Mouse (Mus musculus) heart, embryonic 13.5 days (tissue): ENCODE measurements around the gene Vmn1r233. TPM values are rescaled to one million over a fixed set of nuclear protein-coding genes. Genes with fewer than 3 reads are reported as not detected.

ENCODE experiments used
- ATAC-seq: fragments of 200-750 bp; cut with Nextera tagmentation; 2 replicates; pipeline ENCODE4 v1.8.0; 2017; ENCODE audit warnings: moderate TSS enrichment; ENCODE audit not compliant: insufficient number of reproducible peaks, low FRiP score, low TSS enrichment; ENCODE audit errors: extremely low read depth
- H3K27ac ChIP-seq: fragments of 300-500 bp; sonication (generic); replicated peaks from 2 replicates; pipeline ENCODE4 v1.5.1; 2015; ENCODE audit warnings: moderate library complexity, mild to moderate bottlenecking, inconsistent platforms
- H3K27me3 ChIP-seq: fragments of 300-500 bp; sonication (generic); replicated peaks from 2 replicates; pipeline ENCODE4 v1.6.1; 2015; ENCODE audit warnings: mild to moderate bottlenecking, inconsistent platforms
- H3K36me3 ChIP-seq: fragments of 300-500 bp; sonication (generic); 2 replicates; pipeline ENCODE4 v1.6.1; 2015; ENCODE audit warnings: mild to moderate bottlenecking, inconsistent platforms
- H3K4me1 ChIP-seq: fragments of 300-500 bp; sonication (generic); 2 replicates; pipeline ENCODE4 v1.6.1; 2015; ENCODE audit warnings: inconsistent platforms
- H3K4me2 ChIP-seq: fragments of 300-500 bp; sonication (generic); 2 replicates; pipeline ENCODE4 v1.6.1; 2015; ENCODE audit warnings: inconsistent platforms, mild to moderate bottlenecking, moderate library complexity
- H3K4me3 ChIP-seq: fragments of 300-500 bp; sonication (generic); 2 replicates; pipeline ENCODE4 v1.5.1; 2015; ENCODE audit warnings: moderate library complexity, mild to moderate bottlenecking, inconsistent platforms
- H3K9ac ChIP-seq: fragments of 300-500 bp; sonication (generic); 2 replicates; pipeline ENCODE4 v1.6.1; 2015; ENCODE audit warnings: inconsistent platforms, mild to moderate bottlenecking, moderate library complexity
- H3K9me3 ChIP-seq: fragments of 300-500 bp; sonication (generic); 2 replicates; pipeline ENCODE4 v1.6.1; 2016; ENCODE audit warnings: inconsistent platforms
- WGBS: fragments of 180-500 bp; shearing (Covaris S2); methylation state at CpG from one replicate; pipeline ENCODE4 v1.1.7; 2015; ENCODE audit warnings: mixed read lengths; 5-methylcytosine and 5-hydroxymethylcytosine counted together
- polyA plus RNA-seq: library from polyadenylated mRNA; unstranded; fragments of >200 nt; fragmentation: Nextera tagmentation; extraction: Ambion mirVana; gene quantifications from 2 replicates; pipeline ENCODE4 v1.2.1, GENCODE M21; 2015

Vmn1r233 gene
- polyA plus RNA-seq, 1 experiment from 2014 or later, result not detected

GRCm38 (mm10) chr17:20944985-20945891 is 51.0 kb downstream of the Vmn1r233 start, which contains the start of gene Ppp2r1a:
Gene Ppp2r1a (plus strand): TSS chr17:20945311.
- under 1% methylated on average over 69 of the region's 69 CpGs for WGBS
- peak within 1 kb of the TSS; percentile 97 for H3K27ac ChIP-seq
- peaks cover 45% of the 10 kb centered on the region for H3K4me1 ChIP-seq
- ATAC-seq, result peak; percentile 98
- peak within 1 kb of the TSS; percentile 86 for H3K4me3 ChIP-seq
- H3K9ac ChIP-seq, result peak within 1 kb of the TSS; percentile 92
- no peaks in the 10 kb centered on the region for H3K36me3 ChIP-seq
- no peaks in the 10 kb centered on the region for H3K9me3 ChIP-seq
- H3K27me3 ChIP-seq, result no peaks in the 10 kb centered on the region
- H3K4me2 ChIP-seq, result peak within 1 kb of the TSS; percentile 77

- Histone ChIP-seq H3K4me2 (peak overlapping the region; percentile 77), H3K27me3 (no peaks in the 10 kb centered on the region), H3K4me3 (peak overlapping the region; percentile 86), H3K27ac (peak overlapping the region; percentile 95), H3K9me3 (no peaks in the 10 kb centered on the region), H3K4me1 (peaks cover 34% of the 10 kb centered on the region), H3K9ac (peak overlapping the region; percentile 85), H3K36me3 (no peaks in the 10 kb centered on the region)
- ATAC-seq, result no peak
- WGBS, result 59% methylated on average over 3 of the region's 3 CpGs
These were observed 52.0 kb downstream of the Vmn1r233 start for GRCm38 (mm10) chr17:20944226-20944625.

Other genes starting within 250 kb of the Vmn1r233 start
- gene Vmn1r228, start 210.3 kb downstream of the Vmn1r233 start, polyA plus RNA-seq, result not detected in 2 replicates
- not detected in 2 replicates for gene Vmn1r229, start 184.9 kb downstream of the Vmn1r233 start, polyA plus RNA-seq
- not detected in 2 replicates for gene Vmn1r230, start 156.0 kb downstream of the Vmn1r233 start, polyA plus RNA-seq
- not detected in 2 replicates for gene Vmn1r231, start 91.4 kb downstream of the Vmn1r233 start, polyA plus RNA-seq
- not detected in 2 replicates for gene Vmn1r232, start 76.8 kb downstream of the Vmn1r233 start, polyA plus RNA-seq
- 353 and 358 TPM in 2 replicates for gene Ppp2r1a, start 51.2 kb downstream of the Vmn1r233 start, polyA plus RNA-seq
- gene Zfp160, start 12.4 kb upstream of the Vmn1r233 start, polyA plus RNA-seq, result 8.0 and 10.4 TPM in 2 replicates
- not detected in 2 replicates for gene Vmn1r234, start 229.6 kb upstream of the Vmn1r233 start, polyA plus RNA-seq